Mouse (Mus musculus): ENCODE measurements around the gene Cblb.

- no peak for TF ChIP-seq USF1 (IDR thresholded peaks at IDR 0.05; ENCODE audit: low read depth)
- no peak for TF ChIP-seq MAX (IDR thresholded peaks at IDR 0.05)
- no peak for TF ChIP-seq CTCF (IDR thresholded peaks at IDR 0.05; ENCODE audit: control insufficient read depth, insufficient read depth, insufficient read length)
- no peak for TF ChIP-seq MYOD1 (IDR thresholded peaks at IDR 0.05; ENCODE audit: control insufficient read depth, insufficient read length, low read depth)
- TF ChIP-seq MYOG (IDR thresholded peaks at IDR 0.05; ENCODE audit: control insufficient read depth, extremely low read depth, insufficient read length) = no peak
- TF ChIP-seq CEBPB (IDR thresholded peaks at IDR 0.05; ENCODE audit: low read depth) = no peak
- no peak for TF ChIP-seq FOSL1 (IDR thresholded peaks at IDR 0.05; ENCODE audit: insufficient read depth, low read length, poor library complexity, severe bottlenecking)
Measured at GRCm38 (mm10) chr16:52089354-52089753, 58.3 kb downstream of the Cblb start.
